Mouse (Mus musculus) adrenal gland, adult 18-20 months (tissue): Measurements from ENCODE around the gene Phlpp1. TPM values are rescaled to one million over a fixed set of nuclear protein-coding genes. Genes with fewer than 3 reads are reported as not detected.
A peak's percentile ranks its signal among the peaks of the same experiment; 100 is the strongest.

Experiments used
- DNase-seq, 2 experiments: peaks; one replicate each; pipeline ENCODE4 v3.0.0; 2021 to 2022; ENCODE audit warnings: low spot score in 2 of 2
- total RNA-seq, 2 experiments: library from RNA; stranded (reverse); gene quantifications; 1 replicate in 1 of 2; 2 replicates in 1 of 2; pipeline ENCODE4 v1.2.3; 2021

Gene Phlpp1
- total RNA-seq, 2 experiments from 2014 or later, result 13.2 to 17.3 TPM

DNA sequence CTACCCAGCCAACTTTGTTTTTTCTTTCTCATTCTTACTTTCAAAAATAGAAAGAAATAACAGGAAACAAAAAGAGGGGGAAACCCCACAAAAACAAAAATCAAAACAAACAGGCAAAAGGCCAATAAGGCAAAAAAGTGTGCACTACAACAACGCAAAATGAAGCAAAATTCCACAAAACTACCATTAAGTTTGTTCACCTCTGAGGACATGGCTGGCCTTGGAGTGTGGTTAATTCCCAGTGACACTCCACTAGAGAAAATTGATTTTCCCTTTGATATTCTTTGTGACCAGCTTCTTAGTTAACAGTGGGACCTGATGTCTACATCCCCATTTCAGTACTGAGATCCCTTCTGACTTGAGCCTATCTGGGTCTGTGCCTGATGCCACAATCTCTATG, 202.1 kb downstream of the Phlpp1 start:
- no peak for DNase-seq

DNA sequence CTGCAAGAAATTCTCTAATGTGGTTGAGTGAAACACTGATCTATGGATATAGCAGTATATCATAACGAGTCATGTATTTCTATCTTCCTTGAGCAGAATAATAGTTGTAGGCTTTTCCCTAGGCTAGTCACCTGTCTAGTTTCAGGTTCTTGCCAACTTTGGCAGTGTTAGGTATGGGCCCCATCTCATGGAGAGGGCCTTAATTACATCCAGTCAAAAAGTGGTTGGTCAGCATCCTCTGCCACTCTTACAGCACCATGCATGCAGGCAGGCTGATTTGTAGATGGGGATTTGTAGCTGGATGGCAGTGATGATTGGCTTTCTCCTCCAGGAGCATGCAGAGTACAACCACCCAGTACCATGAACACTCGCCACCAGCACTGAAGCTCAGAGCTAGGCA, 202.7 kb downstream of the Phlpp1 start:
- no peak for DNase-seq

GRCm38 (mm10) chr1:106374971-106375370, 203.4 kb downstream of the Phlpp1 start:
- DNase-seq, result no peak

DNA sequence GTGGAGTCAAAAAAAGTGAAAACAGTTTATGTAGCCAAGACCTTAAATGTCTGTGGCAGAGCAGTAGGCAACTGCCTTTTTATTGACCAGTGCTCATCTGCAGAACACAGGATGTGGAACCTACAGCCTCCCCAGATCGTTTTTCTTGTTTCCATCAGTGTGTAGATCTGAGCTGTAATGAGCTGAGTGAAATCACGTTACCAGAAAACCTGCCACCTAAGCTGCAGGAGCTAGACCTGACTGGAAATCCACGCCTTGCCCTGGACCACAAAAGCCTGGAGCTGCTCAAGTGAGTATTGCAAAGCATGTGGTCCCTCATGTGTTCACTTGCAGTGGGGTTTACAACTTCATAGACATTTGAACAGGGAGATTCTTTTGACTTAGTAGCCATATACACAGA, 204.5 kb downstream of the Phlpp1 start:
- no peak for DNase-seq

DNA sequence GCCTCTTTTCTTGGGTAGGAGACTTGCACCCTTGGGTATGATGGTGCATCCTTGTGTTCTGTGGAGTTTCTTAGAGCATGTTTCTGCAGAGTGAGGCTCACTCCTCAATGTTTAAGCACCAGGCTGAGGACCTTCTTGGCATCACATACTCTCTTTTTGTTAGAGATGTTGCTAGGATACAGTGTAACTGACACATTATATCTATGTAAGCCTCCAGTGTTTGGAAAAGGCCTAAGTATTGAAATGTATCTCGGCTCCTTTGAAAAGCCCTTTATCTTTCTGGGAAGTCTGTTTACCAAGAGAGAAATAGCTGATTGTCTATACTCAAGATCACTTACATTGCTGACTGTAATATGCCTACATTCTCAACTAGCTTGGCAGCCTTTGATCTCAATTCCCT, 208.9 kb downstream of the Phlpp1 start:
- no peak for DNase-seq

GRCm38 (mm10) chr1:106386542-106386941, 215.0 kb downstream of the Phlpp1 start:
- no peak for DNase-seq

DNA sequence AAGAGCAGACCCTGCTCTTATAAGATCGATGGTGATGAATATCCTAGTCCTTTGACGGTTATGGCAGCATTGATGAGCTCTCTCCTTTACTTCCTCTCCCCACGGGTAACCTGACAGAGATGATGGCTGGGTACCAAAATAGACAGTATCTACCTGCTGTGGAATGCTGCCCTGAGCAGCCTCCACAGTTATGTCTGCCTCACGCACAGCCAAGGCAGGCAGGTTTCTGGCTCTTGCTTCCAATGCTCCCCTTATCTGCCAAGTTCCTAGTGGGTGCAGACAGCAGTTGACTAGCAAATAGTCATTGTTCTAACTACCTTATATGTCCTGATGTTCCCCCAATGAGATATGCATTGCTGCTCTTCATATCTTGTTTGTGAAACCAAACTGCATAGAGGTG, 215.7 kb downstream of the Phlpp1 start:
- DNase-seq, result no peak

DNA sequence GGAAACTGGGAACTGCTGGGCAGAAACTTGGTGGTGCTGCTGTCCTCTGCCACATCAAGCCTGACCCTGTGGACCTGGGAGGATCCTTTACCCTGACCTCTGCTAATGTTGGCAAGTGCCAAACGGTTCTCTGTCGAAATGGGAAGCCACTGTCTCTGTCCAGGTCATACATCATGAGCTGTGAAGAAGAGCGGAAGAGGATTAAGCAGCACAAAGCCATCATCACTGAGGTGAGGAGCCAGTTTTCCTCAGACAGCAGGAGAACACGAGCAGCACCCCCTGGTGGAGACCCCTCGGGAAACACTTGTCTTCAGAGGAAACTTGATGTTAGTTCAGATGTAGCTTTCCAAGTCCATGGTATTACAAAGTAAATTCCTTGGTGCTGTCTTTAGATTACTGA, 218.1 kb downstream of the Phlpp1 start:
- peak; percentile 24 to 54 for DNase-seq

DNA sequence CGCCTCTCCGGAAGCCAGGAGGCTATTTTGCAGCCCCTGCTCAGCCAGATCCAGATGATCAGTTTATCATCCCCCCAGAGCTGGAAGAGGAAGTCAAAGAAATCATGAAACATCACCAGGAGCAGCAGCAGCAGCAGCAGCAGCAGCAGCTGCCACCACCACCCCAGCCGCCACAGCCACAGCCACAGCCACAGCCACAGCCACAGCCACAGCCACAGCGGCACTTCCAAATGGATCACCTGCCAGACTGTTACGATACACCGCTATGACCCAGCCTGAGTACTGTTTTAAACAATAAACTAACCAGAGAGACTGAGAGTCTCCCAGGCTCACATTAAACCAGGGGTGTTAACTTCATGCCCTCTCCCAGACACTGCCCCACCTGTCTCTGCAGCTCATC, 221.5 kb downstream of the Phlpp1 start:
- DNase-seq, result no peak

DNA sequence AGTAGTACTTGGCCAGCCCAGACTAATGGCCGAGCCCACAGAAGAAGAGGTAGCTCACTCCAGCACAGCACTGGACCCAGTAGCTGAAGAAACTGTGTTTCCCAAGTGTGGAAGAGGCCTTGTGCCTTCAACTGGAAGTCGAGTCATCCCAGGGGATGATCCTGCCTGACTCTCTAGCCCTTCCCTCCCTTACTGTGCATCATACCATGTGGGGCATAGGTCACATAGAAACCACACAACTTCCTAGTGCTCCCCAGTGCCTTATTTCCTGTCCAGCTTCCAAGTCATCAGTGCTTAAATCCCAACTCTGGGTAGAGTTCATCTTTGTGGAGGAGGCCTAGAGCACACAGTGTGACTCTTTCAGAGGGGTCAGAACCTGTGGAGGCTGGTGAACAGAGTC, 223.1 kb downstream of the Phlpp1 start:
- DNase-seq, result no peak

DNA sequence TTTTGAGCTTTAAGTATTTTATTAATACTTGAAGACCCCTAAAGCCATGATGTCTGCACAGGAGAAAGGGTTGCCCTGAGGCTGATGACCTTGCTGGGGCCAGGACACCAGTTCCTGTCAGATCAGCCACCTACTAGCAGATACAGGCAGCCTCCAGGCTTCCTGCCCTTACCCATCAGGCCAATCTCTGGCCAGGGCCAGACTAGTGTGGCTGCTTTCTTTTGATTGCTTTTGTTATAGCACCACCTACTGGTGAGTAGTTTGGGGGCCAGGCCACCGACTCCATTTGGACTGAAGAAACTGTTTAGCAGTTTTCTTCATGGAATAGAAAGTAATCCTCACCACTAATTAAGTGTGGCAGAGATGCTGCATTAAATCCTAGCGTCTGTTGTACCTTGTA, 223.9 kb downstream of the Phlpp1 start:
- peak in 1 of 2 experiments; percentile 42 for DNase-seq

DNA sequence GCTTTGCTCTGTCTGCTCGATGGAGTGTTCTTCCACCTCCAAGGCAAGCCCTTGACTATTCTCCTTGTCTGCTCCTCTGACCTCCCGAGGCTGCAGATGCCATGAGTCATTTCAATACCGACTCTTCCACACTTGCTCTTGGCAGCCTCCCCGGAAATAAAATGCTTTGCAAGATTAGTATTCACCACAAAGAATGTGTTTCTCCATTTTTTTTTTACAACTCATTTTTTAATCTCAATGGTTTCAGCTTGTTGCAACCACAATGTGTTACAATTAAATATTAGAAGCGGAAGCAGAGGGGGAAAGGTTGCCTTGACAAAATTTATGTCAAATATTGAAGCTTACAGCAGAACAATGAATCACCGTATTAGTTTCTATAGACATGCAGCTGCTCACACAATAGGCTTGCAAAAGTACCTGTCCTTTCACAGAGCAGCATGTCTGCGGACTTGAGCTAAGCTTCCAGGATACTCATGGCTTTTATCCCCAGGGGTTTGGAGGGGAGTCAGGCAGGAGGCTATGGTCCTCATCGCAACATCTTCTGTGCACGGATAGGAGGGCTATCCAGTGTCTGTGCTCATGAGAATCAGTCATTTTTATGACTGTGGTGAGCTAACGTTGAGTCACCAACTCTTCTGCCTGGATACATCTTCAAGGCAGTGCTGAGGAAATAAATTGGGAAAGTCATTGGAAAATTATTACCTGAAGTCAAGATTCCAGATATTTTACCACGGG, 229.5 kb downstream of the Phlpp1 start:
- DNase-seq, result peak in 1 of 2 experiments; percentile 34

GRCm38 (mm10) chr1:106403011-106403501, 231.5 kb downstream of the Phlpp1 start:
- DNase-seq, result no peak

DNA sequence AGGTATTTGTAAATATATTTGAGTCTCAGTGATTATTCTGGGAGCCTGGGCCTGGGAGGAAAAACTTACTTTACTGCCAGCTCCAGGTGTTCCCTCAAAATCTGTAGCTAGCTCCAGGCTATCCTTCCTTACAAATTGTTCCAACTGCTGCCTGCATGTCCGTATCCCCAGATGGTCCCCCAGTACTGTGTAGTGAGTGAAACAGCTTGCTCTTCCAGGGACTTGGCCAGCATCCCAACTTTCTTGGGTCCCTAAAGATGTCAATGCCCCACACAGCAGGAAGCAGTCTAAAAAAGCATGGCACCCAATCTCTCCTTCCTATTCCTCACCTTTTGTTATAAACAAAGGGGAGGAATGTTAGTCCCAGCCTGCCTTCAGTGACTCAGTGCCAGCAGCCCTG, 235.3 kb downstream of the Phlpp1 start:
- no peak for DNase-seq

- DNase-seq, result peak in 1 of 2 experiments; percentile 26
Measured at GRCm38 (mm10) chr1:106407963-106408440, 236.4 kb downstream of the Phlpp1 start.

DNA sequence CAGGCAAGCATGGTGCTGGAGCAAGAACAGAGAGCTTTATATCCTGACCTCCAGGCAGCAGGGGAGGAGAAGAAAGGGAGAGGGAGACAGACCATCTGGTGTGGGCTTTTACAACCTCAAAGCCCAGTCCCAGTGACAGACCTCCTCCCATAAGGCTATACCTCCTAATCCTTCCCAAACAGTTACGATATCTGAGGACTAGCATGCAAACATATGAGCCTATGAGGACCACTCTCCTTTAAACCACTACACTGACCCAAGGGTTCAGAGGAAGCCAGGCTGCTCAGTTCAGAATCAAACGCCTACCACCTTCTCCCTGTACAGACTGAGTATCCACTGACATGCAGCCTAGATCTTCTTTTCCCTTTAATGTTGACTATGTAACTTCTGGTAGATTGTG, 239.3 kb downstream of the Phlpp1 start:
- no peak for DNase-seq

GRCm38 (mm10) chr1:106425128-106425936, 253.8 kb downstream of the Phlpp1 start:
- peak in 1 of 2 experiments; percentile 20 for DNase-seq

DNA sequence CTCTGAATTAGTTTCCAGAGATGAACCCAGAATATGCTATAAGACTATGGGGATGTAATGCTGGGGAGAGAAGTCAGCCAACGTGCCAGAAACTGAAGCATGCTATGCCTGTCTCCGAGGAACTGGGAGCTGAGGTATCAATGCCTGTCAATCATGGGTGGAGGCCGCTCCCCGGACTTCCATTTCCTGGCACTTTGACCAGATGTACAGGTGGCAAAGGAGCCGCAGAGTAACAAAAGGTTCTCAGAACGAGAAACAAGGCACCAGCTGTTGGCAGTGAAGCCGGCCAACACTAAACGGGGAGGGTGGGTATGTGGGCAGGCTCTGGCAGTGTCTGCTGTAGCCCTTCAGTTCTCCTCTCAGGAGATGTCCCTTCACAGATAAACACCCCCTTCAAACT, 256.6 kb downstream of the Phlpp1 start:
- no peak for DNase-seq

- DNase-seq, result no peak
Measured at GRCm38 (mm10) chr1:106428580-106428979, 257.0 kb downstream of the Phlpp1 start.

DNA sequence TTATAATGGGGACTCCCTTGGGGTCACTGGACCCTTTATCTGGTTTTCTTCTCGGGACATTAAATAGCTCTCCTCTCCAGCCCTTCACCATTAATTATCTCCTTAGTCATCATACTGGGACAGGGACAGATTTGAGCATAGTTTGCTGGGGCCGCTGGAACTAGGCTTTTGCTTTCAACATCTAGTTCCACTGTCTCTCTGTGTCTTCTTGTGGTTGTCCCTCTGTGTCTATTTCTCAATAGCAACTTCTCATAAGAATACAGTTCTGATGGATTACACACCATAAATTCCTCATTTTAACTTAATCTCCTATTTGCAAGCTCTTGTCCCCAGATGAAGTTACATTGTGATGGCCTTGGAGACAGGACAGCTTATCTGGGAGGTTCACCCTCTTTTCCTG, 262.0 kb downstream of the Phlpp1 start:
- DNase-seq, result no peak
